Mouse (Mus musculus) left cerebral cortex, adult 18-20 months (tissue): Measurements from ENCODE around the gene Vwa1. TPM values are rescaled to one million over a fixed set of nuclear protein-coding genes. Genes with fewer than 3 reads are reported as not detected.
A peak's percentile ranks its signal among the peaks of the same experiment; 100 is the strongest.
"Not testable (repeated sequence)": the region's sequence is repeated elsewhere in the genome, so short reads cannot be mapped to it uniquely, and the experiment has no call there.

Source experiments
- DNase-seq, 2 experiments: peaks; one replicate each; pipeline ENCODE4 v3.0.0; 2021 to 2022; ENCODE audit warnings: low spot score in 2 of 2, mixed read lengths in 1 of 2
- total RNA-seq, 2 experiments: library from RNA; stranded (reverse); gene quantifications; 2 replicates each; pipeline ENCODE4 v1.2.3; 2021

Gene Vwa1
- total RNA-seq, 2 experiments from 2014 or later, result 15.6 to 17.6 TPM

GRCm38 (mm10) chr4:155746575-155747490, 27.7 kb downstream of the Vwa1 start:
- no peak for DNase-seq

- DNase-seq, result no peak
Observed at GRCm38 (mm10) chr4:155746036-155746548, 28.4 kb downstream of the Vwa1 start.

GRCm38 (mm10) chr4:155745136-155745535, 29.4 kb downstream of the Vwa1 start:
- DNase-seq, result no peak

GRCm38 (mm10) chr4:155744474-155744873, 30.0 kb downstream of the Vwa1 start:
- DNase-seq, result no peak

- no peak for DNase-seq
Observed at GRCm38 (mm10) chr4:155742684-155743083, 31.8 kb downstream of the Vwa1 start.

DNA sequence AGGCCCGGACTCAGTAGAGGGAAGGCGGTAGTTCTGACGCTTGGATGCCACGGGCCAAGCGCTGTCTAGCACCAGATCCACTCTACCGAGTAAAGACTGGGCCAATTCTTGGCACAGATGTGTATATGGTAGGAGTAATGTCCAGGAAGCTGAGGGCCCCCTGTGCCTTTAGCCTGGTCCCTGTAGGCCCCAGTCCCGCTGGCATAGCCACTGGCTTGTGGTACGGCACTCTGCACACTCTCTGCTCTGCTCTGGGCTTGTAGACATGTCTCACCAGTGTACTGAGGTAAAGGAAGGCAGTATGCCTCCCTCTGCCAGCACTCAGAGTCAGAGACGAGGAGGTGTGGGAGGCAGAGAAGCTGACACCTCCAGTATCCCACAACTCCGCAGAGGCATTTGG, 33.8 kb downstream of the Vwa1 start:
- DNase-seq, result not testable (repeated sequence)

DNA sequence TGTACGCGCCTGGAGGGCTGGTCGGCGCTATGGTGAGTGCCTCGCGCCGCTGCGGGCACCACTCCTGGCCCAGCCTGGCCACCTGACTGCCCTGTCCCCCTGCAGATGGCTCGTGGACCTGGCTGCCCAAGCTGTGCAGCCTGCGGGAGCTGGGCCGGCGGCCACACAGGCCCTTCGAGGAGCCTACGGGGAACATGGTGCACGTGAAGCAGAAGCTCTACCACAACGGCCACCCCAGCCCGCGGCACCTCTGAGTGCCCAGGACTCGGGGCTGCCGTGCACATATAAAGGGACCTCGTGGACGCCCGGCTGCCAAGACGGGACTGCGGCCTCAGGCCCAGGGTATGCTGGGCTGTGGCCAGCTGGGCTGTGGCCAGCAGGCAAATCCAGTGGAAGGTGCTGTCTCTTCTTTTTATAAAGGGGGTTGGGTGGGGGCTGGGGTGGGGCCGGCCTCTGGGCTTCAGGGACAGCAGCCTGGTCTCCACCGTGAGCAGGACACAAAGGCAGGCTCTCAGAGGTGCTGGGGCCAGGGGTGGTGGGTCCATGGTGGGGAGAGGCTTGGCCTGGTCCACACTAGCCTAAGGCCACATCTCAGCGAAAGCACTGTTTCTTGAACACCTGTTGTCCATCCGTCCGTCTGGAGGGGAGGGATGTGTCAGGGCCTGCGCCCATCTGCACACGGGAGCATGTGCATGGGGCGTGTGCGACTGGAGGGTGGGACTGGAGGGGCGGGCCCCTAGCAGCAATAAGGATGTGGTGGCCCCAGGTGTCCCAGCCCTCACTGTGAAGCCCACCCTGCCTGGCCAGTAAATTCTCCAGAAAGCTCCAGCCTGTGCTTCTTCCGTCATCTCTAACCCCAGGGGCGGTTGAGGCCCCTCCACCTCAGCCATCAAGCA, 34.5 kb downstream of the Vwa1 start:
- DNase-seq, result no peak

DNA sequence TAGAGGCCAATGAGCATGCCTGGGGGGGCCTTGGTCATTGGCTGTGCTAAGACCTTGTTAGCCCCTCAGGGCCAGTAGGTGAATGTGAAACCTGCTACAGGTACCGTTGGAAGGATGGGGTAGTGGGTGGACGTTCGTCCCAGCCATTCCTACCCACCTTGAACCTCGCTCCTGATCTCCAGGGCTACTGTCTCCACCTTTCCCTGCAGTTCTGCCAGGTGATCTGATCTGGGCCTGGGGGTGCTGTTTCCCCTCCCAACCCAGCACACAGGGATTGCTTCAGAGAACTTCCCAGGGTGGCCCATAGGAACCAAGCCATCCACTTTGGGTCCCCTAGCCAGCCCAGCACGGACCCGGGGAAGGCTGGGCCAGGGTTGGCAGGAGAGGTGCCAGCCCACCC, 35.3 kb downstream of the Vwa1 start:
- DNase-seq, result no peak

DNA sequence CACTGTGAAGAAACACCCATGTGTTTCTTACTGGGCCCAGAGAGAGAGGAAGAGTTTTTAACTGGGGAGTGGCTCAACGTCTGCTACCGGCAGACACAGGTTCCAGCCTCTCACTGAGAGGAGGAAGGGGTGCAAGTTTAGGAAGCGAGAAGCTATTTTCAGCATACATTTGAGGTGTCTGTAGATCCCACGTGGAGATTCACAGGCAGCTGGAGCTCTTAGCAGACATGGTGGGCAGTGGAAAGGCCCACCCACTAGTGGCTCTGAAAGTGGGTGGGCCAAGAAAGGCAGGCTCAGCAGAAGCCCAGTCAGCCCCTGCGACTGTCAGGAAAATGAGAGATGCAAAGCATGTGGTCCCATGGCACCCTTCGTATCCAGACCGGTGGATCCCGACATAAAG, 36.2 kb downstream of the Vwa1 start:
- peak in 1 of 2 experiments; percentile 56 for DNase-seq

DNA sequence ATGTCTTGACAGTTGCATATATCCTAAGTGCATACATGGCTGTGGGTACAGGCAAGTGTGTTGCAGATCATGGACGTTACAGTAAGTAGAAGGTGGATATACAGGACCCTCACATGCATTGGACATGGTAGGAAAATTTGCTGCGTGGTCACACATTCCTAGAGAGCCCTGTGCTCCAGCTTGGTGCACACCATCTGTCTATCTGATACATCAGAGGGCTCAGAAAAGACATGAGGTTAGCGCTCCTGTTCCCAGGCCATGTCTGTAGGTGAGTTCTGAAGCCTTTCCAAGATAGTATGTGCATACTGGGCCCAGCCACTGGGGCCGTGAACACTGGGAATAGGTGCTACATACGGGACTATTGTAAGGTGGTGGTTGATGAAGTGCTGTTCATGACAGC, 38.1 kb downstream of the Vwa1 start:
- DNase-seq, result no peak

- DNase-seq, result no peak
Observed at GRCm38 (mm10) chr4:155735788-155736187, 38.7 kb downstream of the Vwa1 start.

GRCm38 (mm10) chr4:155734951-155735702, 39.4 kb downstream of the Vwa1 start:
- DNase-seq, result peak; percentile 41 to 45

DNA sequence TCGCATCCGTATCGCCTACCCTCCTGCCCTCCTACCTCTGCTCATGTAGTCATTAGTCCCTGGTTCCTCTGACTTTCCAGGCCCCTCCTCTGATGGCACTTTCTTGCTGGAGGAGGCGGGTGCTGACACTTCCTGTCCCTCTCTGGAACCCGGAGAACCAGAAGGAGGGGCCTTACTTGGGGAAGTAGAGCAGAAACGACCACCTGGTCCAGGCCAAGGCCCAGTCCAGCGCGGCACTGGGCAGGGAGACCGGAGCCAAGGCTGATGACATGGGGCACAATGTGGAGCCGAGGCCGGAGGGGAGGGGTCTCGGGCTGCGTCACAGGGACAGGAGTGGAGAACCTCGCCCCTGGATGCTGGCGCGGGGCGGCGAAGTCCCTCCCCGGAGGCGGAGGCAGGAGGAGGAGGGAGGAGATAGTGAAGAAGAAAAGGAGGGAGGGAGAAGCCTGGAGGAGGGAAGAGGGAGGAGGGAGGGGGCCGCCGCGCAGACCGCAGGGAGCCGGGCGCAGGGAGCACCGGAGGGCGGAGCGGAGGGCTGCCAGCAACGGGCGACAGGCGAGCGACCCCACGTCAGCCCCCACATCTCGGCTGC, 40.1 kb downstream of the Vwa1 start, which contains the start of gene Tmem240:
Gene Tmem240, plus strand, starts transcription at position 451 of the 592 bp plus-strand sequence.
- peak; percentile 80 to 89 for DNase-seq

- DNase-seq, result no peak
Observed at GRCm38 (mm10) chr4:155733267-155733666, 41.2 kb downstream of the Vwa1 start.

DNA sequence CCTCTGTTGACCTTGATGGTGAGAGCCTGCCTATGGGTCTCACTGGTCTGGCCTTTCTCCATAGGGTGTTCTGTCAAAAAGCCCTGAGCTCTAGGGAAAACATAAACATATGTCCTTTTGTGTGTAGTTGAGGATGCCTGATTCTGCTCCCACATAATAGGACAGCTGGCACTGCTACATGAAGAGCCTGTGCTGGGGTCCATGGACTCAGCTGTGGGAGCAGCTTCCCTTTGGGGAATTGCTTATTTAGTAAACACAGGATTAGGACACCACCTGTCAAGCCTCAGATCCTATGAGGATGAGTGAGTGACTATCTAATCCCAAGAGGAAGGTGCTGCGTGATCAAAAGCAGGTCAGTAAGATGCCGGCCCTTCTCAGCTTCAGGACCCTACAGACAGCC, 46.5 kb downstream of the Vwa1 start:
- DNase-seq, result no peak

DNA sequence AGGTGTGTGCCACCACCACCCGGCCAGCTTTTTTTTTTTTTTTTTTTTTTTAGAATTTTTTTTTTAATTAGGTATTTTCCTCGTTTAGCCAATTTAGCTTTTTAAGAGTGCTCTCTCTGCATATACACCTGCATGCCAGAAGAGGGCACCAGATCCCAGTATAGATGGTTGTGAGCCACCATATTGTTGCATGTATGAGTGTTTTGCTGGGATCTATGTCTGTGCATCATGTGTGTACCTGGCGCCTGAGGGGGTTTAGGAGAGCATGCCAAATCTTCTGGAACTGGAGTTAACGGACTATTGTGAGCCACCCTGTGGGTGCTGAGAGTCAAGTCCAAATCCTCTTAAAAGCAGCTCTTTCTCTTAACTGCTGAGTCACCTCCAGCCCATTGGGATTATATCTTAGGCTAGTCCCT, 52.8 kb downstream of the Vwa1 start:
- no peak for DNase-seq
